Mouse (Mus musculus) brain, embryonic 14.5 days (tissue): ENCODE data around the gene Oxa1l. TPM values are rescaled to one million over a fixed set of nuclear protein-coding genes. Genes with fewer than 3 reads are reported as not detected.

Source experiments
- DNase-seq: peaks from one replicate; pipeline ENCODE4 v3.0.0-alpha.2; 2011; ENCODE audit warnings: low read depth
- CTCF ChIP-seq: fragments of 200-500 bp; IDR thresholded peaks from 2 replicates; pipeline ENCODE4 v1.5.1; 2012; ENCODE audit warnings: inconsistent platforms, mild to moderate bottlenecking, moderate library complexity, borderline replicate concordance; ENCODE audit not compliant: insufficient read depth, insufficient read length; ENCODE audit errors: extremely low read depth
- POLR2A ChIP-seq: fragments of 200-500 bp; IDR thresholded peaks from 2 replicates; pipeline ENCODE4 v1.6.1; 2012; ENCODE audit warnings: mild to moderate bottlenecking, inconsistent platforms, borderline replicate concordance; ENCODE audit not compliant: poor library complexity, insufficient read depth, insufficient read length, severe bottlenecking; ENCODE audit errors: extremely low read depth
- polyA plus RNA-seq: library from polyadenylated mRNA; depleted of rRNA; stranded (reverse); fragments of >200 nt; gene quantifications from 2 replicates; pipeline ENCODE4 v1.2.3, GENCODE M21; 2012; rRNA removed

The Oxa1l gene
- polyA plus RNA-seq, 1 experiment, result 98.0 TPM

DNA sequence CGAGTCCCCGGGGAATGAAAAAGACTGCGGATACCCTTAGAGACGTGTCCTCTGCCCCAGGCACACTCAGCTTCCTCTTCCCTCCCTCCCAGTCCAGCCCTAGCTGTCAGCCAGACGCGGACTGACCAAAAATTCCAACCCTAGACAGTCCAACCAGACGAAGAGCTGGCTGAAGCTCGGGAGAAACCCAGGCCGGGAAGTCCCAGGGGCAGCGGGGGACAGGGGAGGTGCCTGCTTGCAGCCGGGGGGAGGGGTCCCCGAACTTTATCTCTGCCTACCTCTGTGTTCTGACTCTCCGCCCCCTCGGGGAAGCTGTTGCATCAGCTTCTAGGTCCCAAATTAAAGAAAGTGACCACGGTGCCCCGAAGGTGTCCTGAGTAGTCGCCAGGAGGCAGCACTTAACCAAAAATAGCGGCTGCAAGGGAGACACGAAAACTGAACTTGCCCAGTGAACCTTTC lies 57.0 kb downstream of the Oxa1l start, which contains the start of gene Slc7a7:
Gene Slc7a7 (minus strand): TSS at position 158 of the 459 bp plus-strand sequence.
- TF ChIP-seq CTCF (peak; percentile 35; the same call in 1 of the 2 replicates), POLR2A (no peak)

More for the DNA sequence above, 57.0 kb downstream of the Oxa1l start, which contains the start of gene Slc7a7:
- DNase-seq, result no peak

Other genes starting within 250 kb of the Oxa1l start
- 219 and 329 TPM in 2 replicates for gene Dad1, start 106.7 kb upstream of the Oxa1l start, polyA plus RNA-seq
- 16.8 and 29.9 TPM in 2 replicates for gene Abhd4, start 106.6 kb upstream of the Oxa1l start, polyA plus RNA-seq
- not detected in 2 replicates for gene Olfr49, start 75.9 kb upstream of the Oxa1l start, polyA plus RNA-seq
- gene Slc7a7, start 56.9 kb downstream of the Oxa1l start, polyA plus RNA-seq, result 7.2 and 8.0 TPM in 2 replicates
- gene Mrpl52, start 66.1 kb downstream of the Oxa1l start, polyA plus RNA-seq, result 186 and 230 TPM in 2 replicates
- 80.4 and 83.8 TPM in 2 replicates for gene Mmp14, start 70.8 kb downstream of the Oxa1l start, polyA plus RNA-seq
- 39.6 and 41.5 TPM in 2 replicates for gene Lrp10, start 103.3 kb downstream of the Oxa1l start, polyA plus RNA-seq
- 24.7 and 31.3 TPM in 2 replicates for gene Rem2, start 115.3 kb downstream of the Oxa1l start, polyA plus RNA-seq
- gene Prmt5, start 156.7 kb downstream of the Oxa1l start, polyA plus RNA-seq, result 88.7 and 95.5 TPM in 2 replicates
- 15.5 and 18.8 TPM in 2 replicates for gene Haus4, start 193.8 kb downstream of the Oxa1l start, polyA plus RNA-seq
- gene Ajuba, start 216.7 kb downstream of the Oxa1l start, polyA plus RNA-seq, result 17.6 and 17.9 TPM in 2 replicates
- gene 4931414P19Rik, start 245.2 kb downstream of the Oxa1l start, polyA plus RNA-seq, result 12.8 and 14.5 TPM in 2 replicates